Mouse (Mus musculus): ENCODE measurements around the gene Nkain4. TPM values are rescaled to one million over a fixed set of nuclear protein-coding genes. Genes with fewer than 3 reads are reported as not detected.

Gene Nkain4
- total RNA-seq, 2 experiments from 2014 or later = 0.49 TPM; not detected in 1

DNA sequence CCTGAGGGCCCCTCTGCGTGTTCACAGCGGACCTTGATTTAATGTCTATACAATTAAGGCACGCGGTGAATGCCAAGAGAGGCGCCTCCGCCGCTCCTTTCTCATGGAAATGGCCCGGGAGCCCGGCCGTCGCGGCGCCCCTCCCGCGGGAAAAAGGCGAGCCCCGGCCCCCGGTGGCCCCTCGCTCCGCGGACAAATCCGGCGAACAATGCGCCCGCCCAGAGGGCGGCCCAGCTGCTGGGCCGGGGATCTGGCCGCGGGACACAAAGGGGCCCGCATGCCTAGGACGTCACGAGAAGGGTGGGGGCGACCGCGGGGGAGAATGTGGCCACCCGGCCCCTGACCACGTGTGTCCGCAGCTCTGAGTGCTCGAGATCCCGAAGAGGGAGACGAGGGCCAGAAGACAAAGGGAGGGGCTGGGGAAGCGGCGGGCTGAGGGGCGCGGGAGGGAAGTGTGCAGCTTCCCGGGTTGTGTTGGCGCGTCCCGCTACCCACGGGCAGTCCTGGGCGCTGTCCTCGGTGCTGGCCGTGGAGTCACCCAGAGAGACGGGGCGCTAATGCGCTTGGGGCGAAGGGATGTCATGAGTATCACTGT, 60.4 kb downstream of the Nkain4 start:
- DNase-seq = no peak

DNA sequence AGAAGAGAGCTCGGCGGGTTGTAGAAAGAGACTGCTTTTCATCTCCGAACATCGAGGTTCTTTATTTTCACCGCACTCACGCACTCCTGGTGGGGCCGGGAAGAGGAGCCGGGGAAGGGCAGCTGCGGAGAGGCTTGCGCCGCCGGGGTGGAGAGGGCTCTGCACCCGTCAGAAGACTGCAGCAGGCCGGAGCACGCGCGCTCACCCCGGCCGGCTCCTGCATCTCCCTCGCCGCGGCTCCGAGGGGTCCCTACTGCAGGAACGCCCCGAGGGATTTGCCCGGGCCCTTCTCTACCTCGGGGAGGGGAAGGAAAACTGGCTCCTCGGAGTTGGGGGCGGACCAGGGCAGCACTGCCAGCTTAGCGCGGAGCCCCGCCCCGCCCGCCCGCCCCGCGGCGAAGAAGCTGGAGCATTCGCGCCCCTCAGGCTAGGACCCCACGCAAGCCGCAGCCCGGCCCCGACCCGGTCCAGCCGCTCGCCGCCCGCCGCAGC, 60.9 kb downstream of the Nkain4 start:
- no peak for DNase-seq

DNA sequence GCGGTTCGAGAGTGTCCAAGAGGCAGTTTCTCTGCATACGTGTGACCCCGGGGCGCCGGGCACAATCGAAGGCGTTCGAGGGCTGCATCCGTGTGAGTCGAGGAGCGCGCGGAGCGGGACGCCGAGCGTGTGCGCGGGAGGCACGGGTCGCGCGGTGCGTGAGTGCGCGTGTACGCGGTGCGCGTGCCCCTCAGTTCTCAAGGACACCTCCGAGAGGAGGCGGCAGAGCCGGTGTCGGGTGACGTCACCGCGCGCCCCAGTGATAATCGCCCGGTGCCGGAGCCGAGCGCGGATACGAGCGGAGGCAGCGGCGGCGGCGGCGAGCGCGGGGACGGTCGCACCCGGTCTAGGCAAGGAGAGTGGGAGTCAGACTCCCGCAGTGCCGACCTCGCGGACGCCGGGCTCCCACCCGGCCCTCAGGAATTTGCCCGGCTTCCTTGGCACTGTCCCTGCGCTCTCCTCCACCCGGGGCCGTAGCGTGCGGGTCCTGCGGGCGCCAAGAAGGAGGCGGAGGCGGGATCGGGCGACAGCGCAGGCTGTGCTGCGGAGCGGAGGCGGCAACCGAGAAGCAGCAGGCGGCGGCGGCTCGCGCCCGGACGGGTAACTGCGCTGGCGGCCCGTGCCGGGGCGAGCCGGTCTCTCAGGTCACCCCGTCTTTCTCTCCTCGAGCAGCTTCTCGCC, 61.5 kb downstream of the Nkain4 start:
- no peak for DNase-seq

DNA sequence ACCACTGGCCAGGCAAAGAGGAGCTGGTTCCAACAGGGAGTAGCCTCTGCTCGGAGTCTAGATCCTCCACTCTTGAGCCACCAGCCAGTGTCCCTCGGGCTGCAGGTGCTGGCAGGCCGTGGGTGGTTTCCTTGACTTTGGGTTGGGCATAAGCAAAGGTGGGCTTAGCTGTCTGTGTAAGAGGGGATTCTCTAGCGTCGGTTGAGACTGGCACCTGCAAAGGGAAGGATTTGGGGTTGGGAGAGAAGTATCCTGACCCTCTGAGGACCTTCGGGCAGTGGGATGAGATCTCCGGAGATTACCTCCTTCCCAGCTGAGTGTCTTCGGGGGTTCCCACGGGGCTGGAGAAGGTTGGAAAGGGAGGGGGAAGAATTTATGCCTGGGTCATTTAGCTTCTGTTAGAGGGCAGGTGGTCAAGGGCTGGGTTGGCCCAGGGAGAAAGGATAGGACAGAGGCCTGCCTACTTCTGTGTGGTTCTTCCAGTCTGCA, 62.6 kb downstream of the Nkain4 start:
- no peak for DNase-seq

DNA sequence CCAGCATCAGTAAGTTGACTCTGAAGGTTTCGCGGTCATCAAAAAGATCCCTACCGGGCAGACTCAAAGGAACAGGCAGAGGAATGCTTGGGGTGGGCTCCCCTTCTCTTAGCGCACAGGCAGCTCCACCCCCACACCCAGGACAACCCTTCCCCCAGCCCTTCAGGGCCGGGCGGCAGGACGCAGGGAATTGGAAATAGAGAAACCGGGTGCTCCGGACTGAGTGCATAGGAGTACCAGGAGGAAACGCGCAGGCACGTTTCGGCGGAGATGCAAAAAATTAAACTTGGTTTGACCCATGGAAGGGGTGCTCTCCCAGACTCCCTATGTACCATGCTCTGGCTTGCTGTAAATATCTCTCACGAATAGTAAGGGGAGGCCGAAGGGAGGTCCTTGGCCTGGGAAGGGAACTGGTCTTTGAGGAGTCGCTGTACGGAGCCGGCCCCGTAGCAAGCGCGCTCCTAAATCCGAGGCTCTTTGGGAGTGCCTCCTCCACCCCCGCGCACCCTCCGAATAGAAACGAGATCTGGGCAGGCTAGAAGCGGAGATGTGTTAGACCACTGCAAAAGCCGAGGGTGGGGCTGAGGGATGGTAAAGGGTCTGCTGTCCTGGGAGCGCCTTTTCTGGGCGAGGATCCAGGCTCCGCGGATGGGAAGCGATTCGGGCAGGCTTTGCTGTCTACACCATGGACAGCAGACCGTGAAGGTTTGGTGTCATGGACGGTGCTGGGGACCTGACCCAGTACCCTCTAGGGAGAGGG, 63.2 kb downstream of the Nkain4 start:
- DNase-seq = no peak

DNA sequence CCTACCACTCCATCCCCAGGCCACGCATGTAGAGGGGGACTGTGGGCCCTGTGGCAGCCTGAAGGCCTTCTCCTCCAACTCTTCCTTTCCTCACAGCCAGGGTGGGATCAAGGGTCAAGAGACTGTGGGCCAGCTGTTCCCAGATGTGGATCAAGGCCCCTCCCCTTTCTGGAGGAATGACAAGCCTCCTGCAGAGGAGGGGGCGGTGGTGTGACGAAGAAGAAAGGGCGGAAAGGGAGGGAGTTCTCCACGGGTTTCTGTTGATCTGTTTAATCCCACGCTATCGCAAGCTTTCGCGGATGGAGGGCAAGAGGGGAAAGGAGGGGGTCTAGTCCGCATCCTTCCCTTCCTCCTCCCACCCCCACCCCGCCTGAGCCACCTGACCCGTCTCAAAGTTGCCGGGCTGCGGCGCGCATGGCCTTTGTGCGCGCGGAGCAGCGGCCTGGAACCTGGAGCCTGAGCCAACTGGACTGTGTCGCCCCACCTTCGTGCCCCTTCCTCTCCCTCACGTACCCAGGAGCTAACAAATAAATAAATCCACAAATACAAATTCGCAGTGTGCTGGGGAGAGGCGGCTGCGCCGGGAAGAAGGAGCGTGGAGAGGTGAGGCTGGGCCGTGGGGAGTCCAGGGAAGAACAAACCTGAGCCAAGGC, 64.0 kb downstream of the Nkain4 start:
- no peak for DNase-seq

DNA sequence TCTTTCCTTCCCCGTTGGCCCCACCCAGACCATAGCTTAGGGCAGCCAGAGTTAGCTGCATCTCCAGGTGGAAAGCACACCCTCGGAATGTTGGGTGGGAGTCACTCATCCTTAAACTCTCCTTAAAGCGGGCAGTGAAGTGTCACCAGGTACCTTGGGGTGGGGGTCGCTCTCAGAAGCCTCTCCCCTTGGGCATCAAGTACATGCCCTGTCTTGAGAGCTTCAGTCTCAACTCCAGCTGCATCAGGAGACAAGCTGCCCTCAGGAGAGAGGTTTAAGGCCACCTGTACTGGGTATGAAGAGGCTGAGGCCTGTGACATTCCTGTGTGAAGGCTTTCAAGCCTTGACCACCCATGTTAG, 64.6 kb downstream of the Nkain4 start:
- no peak for DNase-seq

DNA sequence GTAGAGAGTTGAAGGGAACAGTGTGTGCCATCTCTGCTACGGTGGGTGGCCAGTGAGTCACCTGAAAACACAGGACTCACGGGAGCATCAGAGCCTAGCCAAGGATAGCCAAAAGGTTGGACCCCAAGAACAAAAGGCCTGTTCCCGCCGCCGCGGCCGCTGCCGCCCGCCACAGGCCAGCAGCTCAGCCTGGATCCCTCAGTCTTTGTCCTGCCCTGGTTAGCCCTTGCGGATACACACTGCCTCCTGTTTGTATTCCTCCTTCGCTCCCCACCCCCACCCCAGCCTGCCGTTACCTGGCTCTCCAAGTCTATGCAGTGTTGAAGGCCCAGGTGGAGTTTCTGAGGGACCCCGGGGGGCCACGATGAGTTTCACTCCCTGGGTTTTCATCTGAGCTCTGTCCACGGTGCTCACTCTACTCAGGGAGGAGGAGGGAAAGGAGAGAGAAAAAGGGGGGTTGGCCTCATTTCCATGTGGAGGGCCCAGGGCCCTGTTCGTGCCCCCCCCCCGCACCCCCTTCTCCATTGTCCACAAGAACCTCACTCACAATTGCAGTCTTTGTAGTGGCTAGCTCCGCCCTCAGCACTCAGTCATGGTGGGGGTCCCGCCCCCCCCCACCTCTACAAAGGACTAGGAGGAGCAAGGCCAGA, 65.1 kb downstream of the Nkain4 start:
- DNase-seq = no peak

DNA sequence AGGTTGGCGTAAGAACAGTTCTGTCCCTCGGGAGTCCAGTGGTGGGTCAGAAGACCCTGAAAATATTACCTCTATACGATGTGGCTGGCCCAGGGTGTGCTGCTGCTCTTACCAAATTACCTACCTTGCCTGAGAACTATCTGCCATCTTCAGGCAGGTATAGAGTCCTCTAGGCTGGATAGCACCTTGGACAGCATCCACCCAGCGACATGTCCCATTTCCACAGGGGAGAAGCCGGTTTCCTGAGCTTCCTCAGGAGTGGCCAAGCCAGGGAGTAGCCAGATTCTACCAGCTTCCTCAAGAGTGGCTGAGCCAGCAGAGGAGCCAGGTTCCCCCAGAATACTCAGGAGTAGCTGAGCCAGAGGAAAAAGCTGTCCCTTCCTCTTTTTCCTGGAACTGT, 69.2 kb downstream of the Nkain4 start:
- DNase-seq = no peak

Small RNAs within 50 kb of the gene (microRNA-seq; reads per million reads assigned to microRNA genes)
- gene Mir124a-3 (ENCODE audit: borderline replicate concordance in 2 of 2) = 0 reads per million in 2 experiments

Other genes starting within 250 kb of the Nkain4 start
- gene Dido1, start 244.7 kb downstream of the Nkain4 start, total RNA-seq (2021) = 10 to 100 TPM; 14.6 to 16.2 TPM
- 10 to 100 TPM; 31.8 to 34.4 TPM for gene Gid8, start 244.6 kb downstream of the Nkain4 start, total RNA-seq (2021)
- gene Slc17a9, start 229.4 kb downstream of the Nkain4 start, total RNA-seq (2021) = under 1 TPM; 0.20 to 0.48 TPM
- gene Bhlhe23, start 177.8 kb downstream of the Nkain4 start, total RNA-seq (2021) = not detected
- 10 to 100 TPM; 31.9 to 34.1 TPM for gene Ythdf1, start 33.8 kb downstream of the Nkain4 start, total RNA-seq (2021)
- not detected for gene Birc7, start 25.7 kb downstream of the Nkain4 start, total RNA-seq (2021)
- 10 to 100 TPM; 26.6 to 33.7 TPM for gene Arfgap1, start 12.5 kb upstream of the Nkain4 start, total RNA-seq (2021)
- gene Col20a1, start 31.8 kb upstream of the Nkain4 start, total RNA-seq (2021) = 1 to 10 TPM; 2.3 to 2.9 TPM
- under 1 TPM in 1 of 2 experiments, not detected in 1; 0.54 TPM for gene Chrna4, start 88.8 kb upstream of the Nkain4 start, total RNA-seq (2021)
- not detected for gene Kcnq2, start 180.6 kb upstream of the Nkain4 start, total RNA-seq (2021)
- 1,000 to 10,000 TPM; 1,917 to 2,157 TPM for gene Eef1a2, start 202.3 kb upstream of the Nkain4 start, total RNA-seq (2021)
- 10 to 100 TPM; 44.4 to 49.5 TPM for gene Ppdpf, start 232.5 kb upstream of the Nkain4 start, total RNA-seq (2021)
- not detected for gene Ptk6, start 248.1 kb upstream of the Nkain4 start, total RNA-seq (2021)

Measured in gastrocnemius, postnatal 25 days (tissue).